Mouse (Mus musculus): ENCODE results near the gene Alg5.

The Alg5 gene

DNA sequence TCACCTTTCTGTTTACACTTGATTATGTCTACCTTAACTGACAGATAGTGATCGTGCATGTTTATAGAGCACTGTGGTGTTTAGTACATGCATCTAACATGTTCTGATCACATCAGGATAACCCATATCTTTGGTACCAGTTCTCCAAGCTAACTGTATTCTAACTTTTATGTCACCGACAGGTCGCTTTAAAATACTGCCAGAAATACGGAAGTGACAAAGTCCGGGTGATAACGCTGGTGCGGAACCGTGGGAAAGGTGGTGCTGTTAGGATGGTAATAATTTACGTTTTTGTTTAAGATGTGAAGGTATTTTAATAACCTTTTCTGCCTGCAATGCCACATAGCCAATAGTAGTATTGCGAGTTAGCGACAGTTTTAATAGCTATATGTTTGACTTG is 6.6 kb downstream of the Alg5 start:
- DNase-seq, result no peak

- no peak for DNase-seq
These were observed 10.5 kb downstream of the Alg5 start for GRCm38 (mm10) chr3:54745799-54746198.

- no peak for DNase-seq
These were observed 18.1 kb downstream of the Alg5 start for GRCm38 (mm10) chr3:54753411-54753810.

- DNase-seq, result peak; percentile 30
These were observed 20.1 kb downstream of the Alg5 start, which contains the start of gene Smad9 for GRCm38 (mm10) chr3:54755145-54756041. Gene Smad9, plus strand, starts transcription at chr3:54755582.

GRCm38 (mm10) chr3:54756058-54756457 is 20.7 kb downstream of the Alg5 start:
- peak; percentile 12 for DNase-seq

- no peak for DNase-seq
These were observed 22.1 kb downstream of the Alg5 start for GRCm38 (mm10) chr3:54757446-54757845.

DNA sequence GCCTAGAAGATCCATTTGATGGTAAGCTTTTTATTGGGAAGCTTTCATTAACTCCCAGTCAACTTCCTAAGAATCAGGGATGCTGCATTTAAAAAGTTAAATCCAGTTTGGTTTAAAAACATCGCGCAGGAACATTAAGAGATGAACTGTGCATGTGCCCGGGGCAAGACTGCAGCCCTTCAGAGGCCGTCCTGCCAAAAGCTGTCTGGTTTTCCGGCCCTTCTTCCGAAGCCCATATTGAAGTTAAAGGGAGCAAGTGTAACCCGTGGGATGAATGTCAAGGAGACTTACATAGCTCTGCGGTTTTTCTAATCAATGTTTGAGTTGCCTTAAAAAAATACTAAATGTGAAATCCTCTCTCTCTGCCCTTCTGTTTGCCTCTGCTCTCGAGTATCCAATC is 23.9 kb downstream of the Alg5 start:
- DNase-seq, result no peak

DNA sequence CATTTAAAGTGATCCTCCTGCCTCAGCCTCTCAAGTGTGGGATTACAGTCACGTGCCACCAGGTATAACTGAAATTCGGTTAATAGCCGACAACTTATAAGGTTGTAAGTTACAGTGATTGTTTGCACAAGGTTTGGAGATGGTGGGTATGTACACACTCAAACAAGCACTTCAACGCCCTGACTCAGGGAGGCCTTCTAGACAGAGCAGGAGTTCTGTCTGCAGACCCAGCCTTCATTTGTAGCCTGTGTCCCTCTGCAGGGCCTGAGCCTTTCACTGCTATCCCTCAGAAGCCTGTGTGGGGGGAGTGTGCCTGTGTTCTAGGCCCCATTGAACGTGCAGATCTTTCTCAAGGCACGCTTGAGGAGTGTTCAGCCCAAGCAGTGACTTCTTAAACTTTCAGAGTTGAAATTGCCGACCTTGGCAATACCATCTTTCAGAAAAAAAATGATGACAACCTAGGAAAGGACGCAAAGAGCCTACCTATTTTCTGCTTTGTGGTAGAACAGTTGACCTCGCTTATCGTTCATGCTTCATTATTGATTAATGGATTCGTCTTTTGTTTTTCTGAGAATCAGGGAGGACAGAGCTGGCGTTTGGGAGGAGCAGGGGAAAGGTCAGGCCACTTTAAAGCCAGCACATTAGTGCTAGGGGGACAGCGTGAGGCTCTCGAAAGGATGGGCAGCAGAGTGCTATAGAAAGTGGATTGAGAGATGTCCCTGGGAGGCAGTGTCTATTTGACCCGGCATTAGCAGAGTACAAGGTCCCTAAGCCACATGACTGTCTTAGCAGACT is 25.2 kb downstream of the Alg5 start:
- DNase-seq, result no peak

DNA sequence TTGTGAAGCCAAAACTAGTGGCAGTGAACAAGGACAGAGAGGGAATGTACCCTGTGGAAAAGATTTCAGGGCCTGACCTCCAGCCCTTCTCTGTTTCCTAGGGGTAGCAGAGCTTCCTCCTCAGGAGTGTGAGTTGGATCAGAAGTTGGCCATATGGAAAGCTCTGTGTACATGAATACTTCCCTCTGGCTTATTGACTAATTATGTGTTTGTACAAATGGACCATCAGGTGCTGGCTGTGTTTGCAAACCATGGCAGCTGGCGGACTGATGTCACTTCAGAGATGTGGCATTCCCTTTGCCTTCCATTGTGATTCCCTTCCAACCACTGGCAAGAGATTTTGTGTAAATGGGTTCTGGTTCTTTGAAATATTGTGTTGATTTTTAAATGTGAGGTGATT is 25.9 kb downstream of the Alg5 start:
- no peak for DNase-seq

- no peak for DNase-seq
These were observed 29.1 kb downstream of the Alg5 start for GRCm38 (mm10) chr3:54764418-54764817.

DNA sequence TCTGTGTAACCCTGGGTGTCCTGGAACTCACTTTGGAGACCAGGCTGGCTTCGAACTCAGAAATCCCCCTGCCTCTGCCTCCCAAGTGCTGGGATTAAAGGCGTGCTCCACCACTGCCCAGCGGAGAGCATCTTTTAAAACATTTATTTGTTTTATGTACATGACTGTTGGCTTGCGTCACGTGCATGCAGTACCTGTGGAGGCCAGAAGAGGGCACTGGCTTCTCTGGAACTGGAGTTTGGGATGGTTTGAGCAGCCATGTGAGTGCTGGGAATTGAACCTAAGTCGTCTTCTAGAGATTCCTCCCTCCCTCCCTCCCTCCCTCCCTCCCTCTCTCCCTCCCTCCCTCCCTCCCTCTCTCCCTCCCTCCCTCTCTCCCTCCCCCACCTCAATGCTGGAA is 30.2 kb downstream of the Alg5 start:
- DNase-seq, result peak; percentile 18

GRCm38 (mm10) chr3:54766034-54766433 is 30.7 kb downstream of the Alg5 start:
- DNase-seq, result no peak

DNA sequence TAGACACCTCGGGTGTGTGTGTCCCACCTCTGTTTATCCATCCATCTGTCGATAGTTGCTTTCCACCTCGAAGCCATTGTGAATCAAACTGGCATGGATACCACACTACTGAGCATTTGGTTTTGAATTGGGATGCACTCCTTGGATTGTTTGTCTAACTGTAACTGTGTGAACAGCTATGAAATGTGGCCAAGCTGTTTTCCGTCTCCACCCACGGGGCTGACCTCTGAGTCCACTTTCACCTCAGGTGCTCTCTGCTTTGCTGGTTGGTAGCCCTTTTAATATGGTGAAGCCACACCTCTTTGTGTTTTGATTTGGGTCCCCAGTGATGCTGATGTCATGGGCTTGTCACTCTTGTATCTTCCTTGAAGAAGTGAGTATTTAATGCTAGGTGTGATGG is 31.5 kb downstream of the Alg5 start:
- no peak for DNase-seq

DNA sequence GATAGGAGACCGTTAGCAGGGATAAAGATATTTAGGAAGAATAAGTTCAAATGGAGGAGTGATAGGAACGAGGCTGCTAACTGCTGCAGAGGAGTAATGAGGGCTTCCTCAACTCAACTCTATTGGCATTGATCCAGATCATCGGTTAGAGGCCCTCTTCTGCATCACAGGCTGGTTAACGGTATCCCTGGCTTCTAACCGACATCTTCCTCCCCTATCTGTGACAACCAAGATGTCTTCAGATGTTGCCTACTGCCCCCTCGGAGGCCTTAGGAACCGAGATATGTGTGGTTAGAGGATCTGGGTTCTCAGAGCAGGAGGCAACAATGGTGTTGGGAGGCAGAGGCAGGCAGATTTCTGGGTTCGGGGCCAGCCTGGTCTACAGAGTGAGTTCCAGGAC is 33.3 kb downstream of the Alg5 start:
- DNase-seq, result no peak

GRCm38 (mm10) chr3:54769349-54770275 is 34.3 kb downstream of the Alg5 start:
- DNase-seq, result no peak

DNA sequence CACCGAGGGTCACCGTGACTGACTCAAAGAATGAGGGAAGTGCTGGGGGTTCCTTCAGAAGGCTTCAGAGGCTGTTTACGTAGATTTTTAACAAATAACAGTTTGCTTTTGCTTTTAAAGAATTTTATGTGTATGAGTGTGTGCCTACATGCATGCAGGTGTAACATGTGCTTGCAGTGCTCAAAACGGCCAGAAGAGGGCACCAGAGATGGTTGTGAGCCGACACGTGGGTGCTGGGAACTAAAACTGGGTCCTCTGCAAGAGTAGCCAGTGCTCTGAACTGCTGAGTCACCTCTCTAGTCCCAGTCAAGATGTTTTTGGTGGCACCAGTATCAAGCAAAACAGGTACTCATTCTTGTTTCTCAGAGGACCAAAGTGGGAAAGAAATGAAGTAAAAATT is 38.3 kb downstream of the Alg5 start:
- no peak for DNase-seq

GRCm38 (mm10) chr3:54775989-54776631 is 40.8 kb downstream of the Alg5 start:
- DNase-seq, result no peak

DNA sequence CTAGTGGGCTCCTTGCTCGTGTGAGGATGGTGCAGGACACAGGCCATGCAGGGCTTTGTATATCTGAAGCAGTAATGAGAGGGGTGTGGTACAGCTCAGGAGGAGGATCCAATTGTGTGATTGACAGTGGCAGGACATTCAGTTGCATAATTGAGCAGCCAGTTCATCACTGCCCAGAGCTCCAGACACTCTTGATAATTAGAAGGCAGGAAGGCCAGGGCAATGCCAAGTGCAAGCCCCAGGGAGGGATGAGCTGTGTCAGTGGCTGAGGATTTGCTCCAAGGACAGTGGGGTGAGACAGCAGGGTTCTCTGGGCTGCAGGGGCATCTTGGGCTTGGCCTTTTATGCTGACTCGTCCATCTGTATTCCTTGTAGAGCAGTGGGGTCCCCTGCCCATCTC is 55.3 kb downstream of the Alg5 start:
- no peak for DNase-seq

DNA sequence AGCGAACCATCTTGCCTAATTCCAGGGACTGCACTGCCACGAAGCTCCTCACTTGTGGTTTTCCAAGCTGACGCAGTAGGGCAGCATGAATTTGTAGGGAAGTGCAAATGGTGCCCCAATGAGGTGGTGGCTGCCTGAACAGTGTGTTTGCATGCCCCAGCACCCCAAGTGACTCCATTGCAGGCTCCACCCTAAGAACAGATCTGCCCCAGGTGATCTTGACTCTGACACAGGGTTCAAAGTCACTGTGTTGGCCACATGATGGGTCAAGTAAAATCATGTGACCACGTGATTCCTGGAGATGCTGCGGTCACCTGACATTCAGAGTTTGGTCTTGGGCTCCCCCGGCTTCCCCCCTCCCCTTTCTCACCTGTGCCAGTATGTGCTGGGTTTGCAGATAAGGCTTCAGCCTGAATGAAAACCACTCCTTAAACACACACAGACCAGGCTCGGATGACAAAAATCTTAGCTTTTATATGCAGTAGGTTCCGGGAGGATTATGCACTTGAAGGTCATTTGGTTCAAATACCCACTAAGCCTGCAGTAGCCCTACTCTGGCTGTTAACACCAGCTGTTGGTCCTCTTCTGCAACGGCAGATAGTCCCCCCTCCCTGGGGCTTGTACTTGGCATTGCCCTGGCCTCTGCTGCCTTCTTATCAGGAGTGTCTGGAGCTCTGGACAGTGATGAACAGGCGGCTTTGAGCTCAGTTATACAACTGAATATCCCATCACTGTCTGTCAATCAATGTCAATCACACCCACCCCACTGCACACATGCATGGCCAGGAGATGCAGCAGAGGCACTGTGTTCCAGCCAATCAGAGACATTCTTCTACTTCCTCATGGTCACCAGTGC is 56.7 kb downstream of the Alg5 start:
- no peak for DNase-seq

GRCm38 (mm10) chr3:54793762-54794161 is 58.4 kb downstream of the Alg5 start:
- no peak for DNase-seq

- DNase-seq, result no peak
These were observed 60.0 kb downstream of the Alg5 start for GRCm38 (mm10) chr3:54795379-54795778.

All from liver (tissue).